Mouse (Mus musculus) neural tube, embryonic 13.5 days (tissue): ENCODE measurements around the gene Zfp385a. TPM values are rescaled to one million over a fixed set of nuclear protein-coding genes. Genes with fewer than 3 reads are reported as not detected.

Source experiments
- ATAC-seq: fragments of 200-750 bp; cut with Nextera tagmentation; 2 replicates; pipeline ENCODE4 v1.8.0; 2017; ENCODE audit warnings: low read depth, mild to moderate bottlenecking, moderate TSS enrichment, moderate library complexity
- H3K27ac ChIP-seq: fragments of 300-500 bp; sonication (generic); replicated peaks from 2 replicates; pipeline ENCODE4 v1.5.1; 2015; ENCODE audit warnings: moderate library complexity, mild to moderate bottlenecking, inconsistent platforms
- H3K27me3 ChIP-seq: fragments of 300-500 bp; sonication (generic); 2 replicates; pipeline ENCODE4 v1.6.1; 2015; ENCODE audit warnings: mild to moderate bottlenecking, inconsistent platforms
- H3K36me3 ChIP-seq: fragments of 300-500 bp; sonication (generic); 2 replicates; pipeline ENCODE4 v1.6.1; 2015; ENCODE audit warnings: mild to moderate bottlenecking, inconsistent platforms
- H3K4me1 ChIP-seq: fragments of 300-500 bp; sonication (generic); replicated peaks from 2 replicates; pipeline ENCODE4 v1.6.1; 2015; ENCODE audit warnings: inconsistent platforms
- H3K4me2 ChIP-seq: fragments of 300-500 bp; sonication (generic); 2 replicates; pipeline ENCODE4 v1.6.1; 2015; ENCODE audit warnings: inconsistent platforms, mild to moderate bottlenecking, moderate library complexity
- H3K4me3 ChIP-seq: fragments of 300-500 bp; sonication (generic); 2 replicates; pipeline ENCODE4 v1.5.1; 2015; ENCODE audit warnings: mild to moderate bottlenecking, inconsistent platforms
- H3K9ac ChIP-seq: fragments of 300-500 bp; sonication (generic); 2 replicates; pipeline ENCODE4 v1.6.1; 2015; ENCODE audit warnings: moderate library complexity, mild to moderate bottlenecking, inconsistent platforms
- H3K9me3 ChIP-seq: fragments of 300-500 bp; sonication (generic); 2 replicates; pipeline ENCODE4 v1.6.1; 2016; ENCODE audit warnings: inconsistent platforms
- WGBS: fragments of 180-500 bp; shearing (Covaris S2); methylation state at CpG from one replicate; pipeline ENCODE4 v1.1.7; 2015; 5-methylcytosine and 5-hydroxymethylcytosine counted together
- polyA plus RNA-seq: library from polyadenylated mRNA; unstranded; fragments of >200 nt; fragmentation: Nextera tagmentation; extraction: Ambion mirVana; gene quantifications from 2 replicates; pipeline ENCODE4 v1.2.1, GENCODE M21; 2015

Gene Zfp385a
- polyA plus RNA-seq, 1 experiment from 2014 or later = 18.4 TPM

DNA sequence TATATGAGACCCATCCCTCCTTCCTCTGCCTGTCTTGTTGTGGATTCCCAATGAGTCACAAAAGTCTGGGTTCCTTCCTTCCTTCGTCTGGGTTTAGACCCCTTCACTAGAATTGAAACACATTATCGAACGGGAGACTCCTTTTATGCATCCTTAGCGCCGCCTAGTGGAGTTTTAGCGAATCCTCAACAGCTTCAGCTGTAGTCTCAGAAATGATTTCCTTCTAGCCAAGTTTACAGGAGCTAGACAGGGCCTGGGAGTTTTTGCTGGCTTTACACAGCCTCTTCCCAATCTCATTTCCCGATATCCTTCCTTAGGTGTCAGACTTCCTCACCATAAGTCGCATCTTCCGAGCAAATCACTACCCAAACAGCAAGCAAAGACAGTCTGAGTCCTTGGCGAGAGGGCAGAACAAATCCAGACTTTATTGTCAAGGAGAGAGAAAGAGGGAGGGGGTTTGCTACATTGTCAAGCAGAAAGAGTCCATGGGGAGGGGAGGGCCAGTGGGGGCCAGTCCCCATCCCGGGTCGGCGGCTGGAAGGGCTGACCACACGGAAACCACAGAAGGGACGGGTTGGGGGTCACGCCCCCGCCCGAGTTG is 26.3 kb downstream of the Zfp385a start:
- peak overlapping the region; percentile 56 for H3K4me2 ChIP-seq
- peaks cover 37% of the 10 kb centered on the region for H3K36me3 ChIP-seq
- ATAC-seq = no peak
- no peaks in the 10 kb centered on the region for H3K9me3 ChIP-seq
- peak overlapping the region; percentile 46; the same call in 1 of the 2 replicates for H3K27ac ChIP-seq
- H3K4me3 ChIP-seq = 0 out of 2 replicates have a peak overlapping the region, but pooled peaks have one; percentile 24
- 6% methylated on average over 18 of the region's 18 CpGs for WGBS
- H3K27me3 ChIP-seq = no peaks in the 10 kb centered on the region
- peak overlapping the region; percentile 63 for H3K9ac ChIP-seq
- peaks cover 49% of the 10 kb centered on the region for H3K4me1 ChIP-seq

DNA sequence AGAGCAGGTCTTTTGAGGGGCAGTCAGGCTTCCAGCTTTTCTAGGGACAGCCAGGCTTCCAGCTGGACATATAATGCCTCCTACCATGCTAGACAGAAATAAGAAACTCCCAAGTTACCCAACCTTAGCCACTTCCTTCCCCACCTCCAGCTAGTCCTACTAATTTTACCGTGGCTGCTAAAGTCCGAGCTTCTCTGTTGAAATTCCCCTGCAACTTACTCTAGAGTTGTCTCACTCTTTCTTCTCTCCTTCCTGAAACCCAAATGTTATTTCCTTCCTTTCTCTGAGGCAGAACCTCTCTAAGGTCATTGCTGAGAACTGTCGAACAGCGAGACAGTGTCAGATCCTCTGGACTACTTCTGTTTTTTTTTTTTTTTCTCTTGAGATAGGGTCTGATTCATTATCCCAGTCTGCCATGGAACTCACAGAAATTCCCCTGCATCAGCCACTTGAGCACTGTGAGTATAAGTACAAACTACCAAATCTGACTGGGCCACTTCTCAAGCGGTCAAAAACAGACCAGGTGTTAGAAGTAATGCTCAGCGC is 29.5 kb downstream of the Zfp385a start, which contains the start of gene Gpr84:
Gpr84 (minus strand) TSS at position 248 of the 546 bp plus-strand sequence.
- Histone ChIP-seq H3K4me1 (peaks cover 58% of the 10 kb centered on the region), H3K4me3 (no peak within 1 kb of the TSS)

DNA sequence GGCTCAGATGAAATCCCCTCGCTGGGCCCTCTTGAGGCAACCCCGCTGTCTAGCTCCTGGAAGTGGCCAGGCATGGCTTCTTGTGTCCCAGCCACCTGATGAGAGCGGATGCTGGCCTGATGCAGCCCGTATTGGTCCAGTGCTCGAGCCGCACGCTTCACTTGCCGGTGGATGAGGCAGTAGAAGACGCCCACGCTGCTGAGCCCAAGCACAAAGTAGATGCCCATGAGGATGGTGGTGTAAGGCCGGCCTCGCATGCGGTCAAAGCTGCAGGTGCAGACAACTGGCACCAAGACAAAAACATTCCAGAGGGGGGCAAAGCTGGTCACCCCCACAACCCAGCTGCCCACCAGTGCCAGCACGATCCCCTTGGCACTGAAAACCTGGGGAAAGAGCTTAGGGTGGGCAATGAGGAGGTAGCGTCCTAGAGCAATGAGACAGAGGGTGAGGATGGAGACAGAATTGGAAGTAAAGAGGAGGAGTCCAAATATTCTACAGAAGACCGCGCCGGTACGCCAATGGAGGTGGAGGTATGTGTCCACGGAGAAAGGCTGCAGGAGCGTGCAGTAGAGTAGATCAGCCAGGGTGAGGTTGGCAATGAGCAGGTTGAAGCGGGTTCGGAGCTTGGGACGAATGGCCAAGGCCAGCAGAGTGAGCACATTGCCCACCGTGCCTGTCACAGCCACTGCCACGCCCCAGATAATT is 30.9 kb downstream of the Zfp385a start:
- WGBS = 67% methylated on average over 26 of the region's 26 CpGs
- Histone ChIP-seq H3K9me3 (no peaks in the 10 kb centered on the region), H3K4me1 (peaks cover 52% of the 10 kb centered on the region), H3K36me3 (0 out of 2 replicates have a peak, but pooled peaks cover 4% of the 10 kb centered on the region), H3K27me3 (no peaks in the 10 kb centered on the region), H3K27ac (no peak overlapping the region), H3K4me3 (no peak overlapping the region), H3K9ac (peak overlapping the region; percentile 9), H3K4me2 (peak overlapping the region; percentile 34)
- no peak for ATAC-seq

More for the DNA sequence above, 29.5 kb downstream of the Zfp385a start, which contains the start of gene Gpr84:
- WGBS = 66% methylated on average over 6 of the region's 6 CpGs
- ATAC-seq = no peak
- H3K27me3 ChIP-seq = no peaks in the 10 kb centered on the region
- 0 out of 2 replicates have a peak, but pooled peaks cover 7% of the 10 kb centered on the region for H3K36me3 ChIP-seq
- H3K9ac ChIP-seq = no peak within 1 kb of the TSS; the same call in 1 of the 2 replicates
- no peak within 1 kb of the TSS for H3K27ac ChIP-seq
- no peaks in the 10 kb centered on the region for H3K9me3 ChIP-seq
- no peak within 1 kb of the TSS for H3K4me2 ChIP-seq

DNA sequence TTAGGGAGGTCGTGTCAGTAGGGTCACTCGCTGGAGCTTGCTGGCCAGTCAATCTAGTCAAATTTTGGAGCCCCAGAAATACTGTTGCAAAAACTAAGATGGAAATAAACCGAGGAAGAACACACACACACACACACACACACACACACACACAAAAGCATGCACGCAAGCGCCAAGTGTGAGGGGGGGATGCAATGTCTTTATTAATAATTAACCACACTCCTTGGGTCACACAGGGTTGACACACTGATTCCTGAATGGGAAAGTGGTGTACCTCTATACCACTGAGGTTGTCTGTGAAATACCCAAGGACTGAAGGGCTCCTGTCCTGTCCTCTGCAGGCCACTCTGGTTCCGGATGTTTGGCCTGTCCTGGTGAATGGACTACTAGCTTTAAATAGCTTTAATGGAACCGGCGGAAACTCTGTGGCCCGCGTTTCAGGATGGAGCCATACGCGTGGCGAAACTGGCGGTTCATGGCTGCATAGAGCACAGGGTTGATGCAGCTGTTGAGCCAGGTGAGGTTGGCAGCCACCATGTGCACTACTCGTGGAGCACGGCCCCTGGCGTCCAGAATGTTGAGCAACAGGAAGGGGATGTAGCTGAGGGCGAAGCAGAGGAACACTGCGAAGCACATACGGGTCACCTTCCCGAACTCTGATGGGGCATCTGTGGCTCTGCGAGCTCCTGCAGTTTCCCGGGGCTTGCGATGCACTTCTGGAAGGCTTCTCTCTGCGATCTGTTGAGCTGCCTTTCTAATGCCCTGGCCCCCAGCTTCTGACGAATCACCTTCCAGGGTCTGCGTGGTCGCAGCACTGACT is 31.6 kb downstream of the Zfp385a start:
- Histone ChIP-seq H3K9ac (peak overlapping the region; percentile 9), H3K27ac (no peak overlapping the region), H3K4me1 (peaks cover 52% of the 10 kb centered on the region), H3K27me3 (no peaks in the 10 kb centered on the region), H3K36me3 (0 out of 2 replicates have a peak, but pooled peaks cover 4% of the 10 kb centered on the region), H3K4me3 (no peak overlapping the region), H3K9me3 (no peaks in the 10 kb centered on the region), H3K4me2 (peak overlapping the region; percentile 34)
- no peak for ATAC-seq
- WGBS = 49% methylated on average over 28 of the region's 28 CpGs

DNA sequence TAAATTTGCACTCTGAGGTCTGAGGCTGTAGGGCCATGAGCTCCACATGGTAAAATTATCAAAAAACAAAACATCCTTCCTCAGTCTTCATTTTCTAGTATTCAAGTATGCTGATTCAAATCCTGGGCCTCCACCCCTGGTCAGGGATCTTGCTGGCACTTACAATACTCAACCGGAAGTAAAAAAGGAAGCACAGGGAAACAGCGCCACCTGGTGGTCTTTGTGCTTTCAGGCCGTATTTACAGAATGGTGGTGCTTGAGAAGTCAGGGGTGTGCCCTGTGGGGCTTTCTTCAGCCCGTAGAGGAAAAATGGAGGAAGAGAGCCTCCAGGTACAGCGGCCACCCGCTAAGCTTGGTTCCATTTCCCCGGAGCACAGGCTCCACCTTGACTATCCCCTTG is 32.8 kb downstream of the Zfp385a start:
- Histone ChIP-seq H3K27ac (peak overlapping the region; percentile 99), H3K4me2 (no peak overlapping the region), H3K9me3 (no peaks in the 10 kb centered on the region), H3K4me3 (no peak overlapping the region), H3K36me3 (no peaks in the 10 kb centered on the region), H3K4me1 (peaks cover 56% of the 10 kb centered on the region), H3K27me3 (no peaks in the 10 kb centered on the region), H3K9ac (peak overlapping the region; percentile 55)
- no peak for ATAC-seq
- WGBS = 2% methylated on average over 7 of the region's 7 CpGs

DNA sequence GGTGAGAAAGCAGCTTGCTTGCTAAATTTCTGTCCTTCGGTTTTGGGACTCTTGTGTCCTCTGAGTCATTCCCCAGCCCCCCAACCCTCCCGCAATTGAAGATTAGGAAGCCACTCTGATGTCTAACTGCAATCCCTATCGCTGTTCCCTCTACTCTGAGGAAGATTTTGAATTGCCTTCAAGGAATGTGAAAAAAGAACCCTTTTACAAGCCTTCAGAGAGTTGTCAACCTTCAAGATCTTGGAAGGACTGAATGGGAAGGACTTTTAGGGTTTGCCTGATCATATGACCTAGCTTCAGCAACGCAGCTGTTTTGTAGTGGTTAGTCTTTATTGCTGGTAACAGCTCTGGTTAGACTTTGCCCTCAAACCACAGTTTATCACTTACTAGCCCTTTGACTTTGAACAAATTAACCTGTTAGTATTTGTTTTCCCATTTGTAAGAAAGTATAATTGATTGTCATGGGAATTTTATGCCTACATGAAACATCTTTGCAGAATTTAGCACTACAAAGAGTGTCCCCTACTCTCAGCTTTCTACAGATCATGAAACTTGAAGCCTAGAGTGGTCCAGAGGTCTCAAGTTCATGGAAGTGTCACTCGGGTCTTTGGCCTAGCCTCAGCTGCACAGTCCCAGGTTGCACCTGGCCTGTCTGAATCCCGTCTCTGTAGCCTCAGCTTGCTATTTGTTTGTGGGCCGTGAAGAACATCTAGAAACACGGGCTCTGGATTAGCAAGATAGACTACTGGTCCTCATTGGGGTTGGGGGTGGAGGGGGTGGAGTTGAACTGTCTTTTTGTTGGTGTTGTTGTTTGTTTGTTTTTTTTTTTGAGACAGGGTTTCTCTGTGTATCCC is 33.9 kb downstream of the Zfp385a start:
- H3K4me3 ChIP-seq = peak overlapping the region; percentile 31
- H3K9me3 ChIP-seq = no peaks in the 10 kb centered on the region
- peak overlapping the region; percentile 99 for H3K27ac ChIP-seq
- 10% methylated on average over 8 of the region's 8 CpGs for WGBS
- H3K36me3 ChIP-seq = no peaks in the 10 kb centered on the region
- peak; percentile 0; the same call in 1 of the 2 replicates for ATAC-seq
- H3K9ac ChIP-seq = peak overlapping the region; percentile 74
- no peaks in the 10 kb centered on the region for H3K27me3 ChIP-seq
- peaks cover 67% of the 10 kb centered on the region for H3K4me1 ChIP-seq
- H3K4me2 ChIP-seq = peak overlapping the region; percentile 55

DNA sequence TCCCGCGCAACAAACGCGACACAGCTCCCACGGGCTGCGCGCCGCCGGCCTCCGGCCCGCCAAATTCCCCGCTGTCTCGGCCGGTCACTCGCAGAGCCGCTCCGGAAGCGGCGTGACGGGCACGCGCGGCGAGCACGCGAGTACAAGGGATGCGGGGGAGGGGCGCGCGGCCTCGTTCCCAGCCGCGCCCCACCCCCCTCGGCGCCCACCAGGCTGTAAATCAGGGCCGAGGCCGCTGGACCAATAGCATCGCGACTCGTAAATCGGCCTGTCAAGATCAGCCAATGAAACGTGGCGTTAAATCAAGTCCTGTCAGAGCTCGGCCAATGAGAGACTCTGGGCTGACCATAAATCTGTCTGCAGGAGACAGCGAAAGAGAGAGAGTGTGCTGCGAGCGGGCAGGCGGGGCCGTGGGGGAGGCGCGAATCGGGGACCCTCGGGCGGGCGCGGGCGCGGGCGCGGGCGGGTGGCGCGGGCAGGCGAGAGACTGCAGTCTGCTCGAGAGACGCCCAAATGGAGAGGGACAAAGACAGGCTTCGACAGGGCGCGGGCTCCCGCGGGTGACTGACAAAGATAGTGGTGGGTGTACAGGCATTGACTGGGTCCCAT is 34.7 kb downstream of the Zfp385a start:
- H3K4me1 ChIP-seq = peaks cover 76% of the 10 kb centered on the region
- peak overlapping the region; percentile 39 for H3K4me3 ChIP-seq
- ATAC-seq = peak; percentile 93
- H3K9ac ChIP-seq = peak overlapping the region; percentile 79
- WGBS = under 1% methylated on average over 71 of the region's 71 CpGs
- peak overlapping the region; percentile 65 for H3K4me2 ChIP-seq
- H3K36me3 ChIP-seq = no peaks in the 10 kb centered on the region
- H3K27me3 ChIP-seq = no peaks in the 10 kb centered on the region
- H3K27ac ChIP-seq = peak overlapping the region; percentile 99
- no peaks in the 10 kb centered on the region for H3K9me3 ChIP-seq

DNA sequence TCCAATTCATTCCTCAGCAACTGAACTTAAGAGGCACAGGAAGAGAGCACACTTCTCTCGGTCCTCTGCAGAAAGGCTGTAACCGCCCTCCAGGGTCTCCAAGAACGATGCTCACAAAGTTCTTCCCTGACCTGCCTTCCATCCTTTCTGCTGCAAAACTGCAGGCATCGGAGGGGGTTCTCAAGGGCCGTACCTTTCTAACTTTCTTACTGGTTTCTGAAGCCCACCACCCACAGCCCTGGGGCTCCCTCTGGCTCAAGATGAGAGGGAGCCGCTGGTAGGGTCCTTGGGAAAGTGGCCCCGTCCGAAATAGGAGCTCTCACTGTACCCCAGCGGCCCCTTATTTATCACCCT is 35.3 kb downstream of the Zfp385a start:
- Histone ChIP-seq H3K4me2 (peak overlapping the region; percentile 65), H3K36me3 (no peaks in the 10 kb centered on the region), H3K4me1 (peaks cover 82% of the 10 kb centered on the region), H3K27me3 (no peaks in the 10 kb centered on the region), H3K9me3 (no peaks in the 10 kb centered on the region), H3K9ac (peak overlapping the region; percentile 79), H3K27ac (peak overlapping the region; percentile 99), H3K4me3 (peak overlapping the region; percentile 39)
- ATAC-seq = peak; percentile 13
- WGBS = under 1% methylated on average over 9 of the region's 9 CpGs

DNA sequence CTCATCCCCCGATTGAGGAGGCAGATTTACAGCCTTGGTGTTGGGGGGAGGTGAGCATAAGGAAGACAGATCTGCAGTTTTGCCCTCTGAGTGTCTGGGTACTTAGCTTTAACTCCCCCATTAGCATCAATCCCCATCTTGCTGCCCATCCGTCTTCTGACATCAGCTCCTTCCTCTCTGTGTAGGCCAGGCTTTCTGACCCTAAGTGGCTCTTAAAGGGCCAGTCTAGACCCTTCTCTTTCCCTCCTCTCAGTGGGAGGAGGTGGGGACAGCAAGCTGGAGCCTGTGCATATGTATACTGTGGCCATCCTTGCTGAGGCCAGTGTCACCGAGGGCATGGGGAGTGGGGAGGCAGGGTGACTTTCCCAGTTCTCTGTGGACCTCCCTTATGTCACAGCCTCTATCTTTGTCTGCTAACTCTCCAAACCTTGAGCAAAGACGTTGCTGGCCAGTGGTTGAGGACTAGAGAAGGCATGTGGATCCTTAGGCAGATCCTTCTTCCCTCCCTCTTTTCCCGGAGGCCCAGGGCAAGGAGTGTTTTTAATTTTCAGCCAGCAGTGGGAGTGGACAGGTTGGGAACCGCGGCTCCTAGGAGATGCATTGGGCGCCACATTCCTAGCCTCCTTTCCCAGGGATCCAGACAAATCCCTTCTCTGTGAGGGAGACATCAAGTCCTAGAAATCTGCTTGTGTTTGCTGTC is 35.8 kb downstream of the Zfp385a start:
- Histone ChIP-seq H3K27ac (peak overlapping the region; percentile 99), H3K9ac (peak overlapping the region; percentile 79), H3K4me1 (peaks cover 86% of the 10 kb centered on the region), H3K27me3 (no peaks in the 10 kb centered on the region), H3K4me3 (peak overlapping the region; percentile 39), H3K36me3 (no peaks in the 10 kb centered on the region), H3K9me3 (no peaks in the 10 kb centered on the region), H3K4me2 (peak overlapping the region; percentile 65)
- ATAC-seq = no peak
- WGBS = 2% methylated on average over 8 of the region's 8 CpGs

DNA sequence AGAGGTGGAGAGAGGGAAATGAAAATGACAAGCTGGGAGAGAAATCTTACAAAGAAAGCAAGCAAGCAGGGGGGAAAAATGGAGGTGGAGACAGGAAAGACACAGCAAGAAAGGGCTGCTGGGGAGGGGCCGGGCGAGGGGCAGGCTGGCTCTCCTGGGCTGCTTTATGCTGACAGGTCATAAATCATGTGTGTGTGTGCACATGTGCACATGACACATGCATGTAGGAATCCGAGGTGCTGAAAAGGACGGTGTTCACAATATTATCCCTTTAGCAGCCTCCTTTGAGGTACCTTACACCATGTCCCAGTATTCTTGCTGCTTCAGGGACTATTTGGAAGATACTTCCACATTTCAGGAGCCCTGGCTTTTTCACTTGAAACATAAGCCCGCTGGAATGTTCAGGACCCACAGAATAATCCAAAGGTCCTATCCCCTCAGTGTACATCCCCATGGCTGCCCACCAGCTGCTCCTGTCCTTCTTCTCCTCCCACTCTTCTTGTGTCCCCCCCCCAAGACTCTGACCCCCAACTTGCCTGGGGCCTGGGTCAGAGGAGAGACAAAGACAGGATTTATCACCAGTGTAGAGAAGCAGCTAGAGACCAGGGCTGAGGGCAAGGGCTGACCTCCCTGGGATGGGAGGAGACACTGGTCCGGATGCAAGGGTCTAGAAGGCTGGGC is 37.4 kb downstream of the Zfp385a start:
- peak overlapping the region; percentile 99 for H3K27ac ChIP-seq
- H3K4me1 ChIP-seq = peaks cover 92% of the 10 kb centered on the region
- H3K9me3 ChIP-seq = no peaks in the 10 kb centered on the region
- H3K27me3 ChIP-seq = no peaks in the 10 kb centered on the region
- H3K4me3 ChIP-seq = no peak overlapping the region
- 7% methylated on average over 6 of the region's 6 CpGs for WGBS
- no peak for ATAC-seq
- no peaks in the 10 kb centered on the region; the same call in 1 of the 2 replicates for H3K36me3 ChIP-seq
- H3K9ac ChIP-seq = peak overlapping the region; percentile 79
- peak overlapping the region; percentile 25 for H3K4me2 ChIP-seq
